Mouse (Mus musculus): Measurements from ENCODE around the gene Rab11fip5.

DNA sequence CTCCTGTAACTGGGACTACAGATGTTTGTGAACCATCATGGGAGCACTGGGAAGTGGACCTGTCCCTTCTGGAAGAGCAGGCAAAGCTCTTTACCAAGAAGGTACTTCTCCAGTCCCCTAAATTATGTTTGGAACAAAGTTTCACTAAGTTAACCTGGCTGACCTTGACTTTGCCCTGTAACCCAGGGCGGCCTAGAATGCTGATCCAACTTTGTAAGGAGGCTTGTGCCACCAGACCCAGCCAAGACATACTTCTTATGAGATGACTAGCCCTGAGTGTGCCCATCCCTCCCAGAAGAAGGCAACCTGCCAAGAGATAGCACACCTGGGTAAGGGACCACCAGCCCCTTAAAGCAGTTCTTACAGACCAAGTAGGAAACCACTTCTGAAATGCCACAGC lies 15.6 kb downstream of the Rab11fip5 start:
- TF ChIP-seq CTCF (IDR thresholded peaks at IDR 0.05; ENCODE audit: control insufficient read depth, insufficient read depth, low read length) (no peak), POLR2A (IDR thresholded peaks at IDR 0.05; ENCODE audit: borderline replicate concordance, control insufficient read depth, low read depth, low read length) (no peak)

Measured in bone marrow, adult 2 months (tissue).